Mouse (Mus musculus) adrenal gland, postnatal 14 days (tissue): Measurements from ENCODE around the gene Cyp2j7. TPM values are rescaled to one million over a fixed set of nuclear protein-coding genes. Genes with fewer than 3 reads are reported as not detected.
"Not testable (repeated sequence)": the region's sequence is repeated elsewhere in the genome, so short reads cannot be mapped to it uniquely, and the experiment has no call there.

Experiments
- DNase-seq: peaks from one replicate; pipeline ENCODE4 v3.0.0; 2021; ENCODE audit warnings: mixed read lengths
- long read RNA-seq, 2 experiments: library from polyadenylated mRNA; stranded (forward); transcript quantifications; one replicate each; pipeline ENCODE4 v2.0.0; 2021
- total RNA-seq: library from RNA; stranded (reverse); gene quantifications from 2 replicates; pipeline ENCODE4 v1.2.3, GENCODE M21; 2021

The Cyp2j7 gene
- not detected in 2 replicates for total RNA-seq
- long read RNA-seq, experiment 1, result 0 reads
- long read RNA-seq, experiment 2, result 0 reads

GRCm38 (mm10) chr4:96236559-96236958 is at the start of gene Cyp2j7:
Gene Cyp2j7, minus strand, starts transcription at chr4:96236659.
- DNase-seq, result no peak

DNA sequence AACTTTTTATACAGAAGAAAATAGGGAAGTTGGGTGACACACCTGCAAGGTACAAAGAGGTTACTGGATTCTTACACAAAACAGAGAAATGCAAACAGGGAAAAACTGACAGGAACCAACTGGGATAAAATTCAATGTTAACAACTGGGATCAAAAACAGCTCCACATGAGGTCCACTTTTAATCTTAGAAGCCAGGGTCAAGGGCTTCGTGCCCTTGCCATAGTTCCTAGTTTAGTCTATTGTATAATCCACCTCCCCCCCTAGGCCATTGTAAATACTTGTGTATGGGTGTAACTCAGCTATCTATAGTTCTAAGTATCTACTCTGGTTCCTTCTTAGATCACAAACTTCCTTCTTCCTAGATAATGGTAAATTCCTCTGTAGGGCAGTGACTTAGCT is 40.4 kb upstream of the Cyp2j7 start:
- DNase-seq, result not testable (repeated sequence)

- peak; percentile 62 for DNase-seq
Observed at GRCm38 (mm10) chr4:96273907-96274306, 37.4 kb upstream of the Cyp2j7 start.

- no peak for DNase-seq
Observed at GRCm38 (mm10) chr4:96196701-96197100, 39.8 kb downstream of the Cyp2j7 start.

DNA sequence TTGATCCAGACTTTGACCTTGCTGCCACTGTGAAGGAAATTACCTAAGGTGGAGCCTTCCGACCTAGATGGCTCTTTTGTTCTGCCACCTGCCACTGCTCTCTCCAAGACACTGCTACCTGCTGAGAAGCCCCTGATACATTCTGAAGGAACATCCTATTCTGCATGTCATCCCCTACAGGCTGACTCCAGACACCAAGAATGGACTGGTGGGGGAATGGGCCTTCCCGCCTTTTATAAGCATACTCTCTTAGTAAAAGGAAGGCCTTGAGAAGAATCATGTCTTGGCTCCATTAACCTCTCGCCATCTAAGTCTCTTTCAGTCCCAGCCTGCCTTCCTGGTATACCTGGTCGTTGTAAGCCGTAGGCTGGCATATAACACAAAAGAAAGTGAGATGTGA is 47.1 kb downstream of the Cyp2j7 start:
- DNase-seq, result not testable (repeated sequence)

DNA sequence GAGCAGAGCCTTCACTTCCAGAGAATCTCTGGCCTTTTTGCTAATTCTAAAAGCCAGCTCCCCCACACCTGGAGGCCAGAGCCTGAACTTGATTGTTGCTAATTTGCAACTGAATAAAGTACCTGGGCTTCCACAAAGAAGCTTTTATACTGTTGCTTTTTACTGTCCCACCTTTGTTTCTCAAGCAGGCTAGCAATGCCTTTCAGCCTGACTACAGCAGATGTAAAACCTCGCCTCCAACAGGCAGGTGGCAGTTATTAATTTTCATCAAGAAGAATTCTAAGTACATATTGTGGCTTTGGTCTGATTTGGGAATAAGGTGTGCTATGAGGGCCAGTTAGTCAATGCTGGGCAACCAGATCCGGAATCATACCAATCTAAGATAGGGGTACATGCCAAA is 47.8 kb downstream of the Cyp2j7 start:
- not testable (repeated sequence) for DNase-seq

GRCm38 (mm10) chr4:96188146-96188545 is 48.3 kb downstream of the Cyp2j7 start:
- DNase-seq, result not testable (repeated sequence)

DNA sequence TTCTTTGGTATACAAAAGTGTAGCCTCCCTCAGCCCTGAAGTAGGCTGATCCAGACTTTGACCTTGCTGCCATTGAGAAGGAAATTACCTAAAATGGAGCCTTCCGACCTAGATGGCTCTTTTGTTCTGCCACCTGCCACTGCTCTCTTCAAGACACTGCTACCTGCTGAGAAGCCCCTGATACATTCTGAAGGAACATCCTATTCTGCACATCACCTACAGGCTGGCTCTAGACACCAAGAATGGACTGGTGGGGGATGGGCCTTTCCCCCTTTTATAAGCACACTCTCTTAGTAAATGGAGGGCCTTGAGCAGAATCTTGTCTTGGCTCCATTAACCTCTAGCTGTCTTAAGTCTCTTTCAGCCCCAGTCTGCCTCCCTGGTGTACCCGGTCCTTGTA is 51.7 kb downstream of the Cyp2j7 start:
- not testable (repeated sequence) for DNase-seq

GRCm38 (mm10) chr4:96162839-96163238 is 73.6 kb downstream of the Cyp2j7 start:
- no peak for DNase-seq

- DNase-seq, result no peak
Observed at GRCm38 (mm10) chr4:96161575-96161974, 74.9 kb downstream of the Cyp2j7 start.

Other genes starting within 250 kb of the Cyp2j7 start
- not detected in 2 replicates for gene Cyp2j13, start 159.1 kb downstream of the Cyp2j7 start, total RNA-seq
- gene Cyp2j12, start 95.5 kb downstream of the Cyp2j7 start, total RNA-seq, result 0.19 and 0.98 TPM in 2 replicates
- gene Cyp2j11, start 112.0 kb upstream of the Cyp2j7 start, total RNA-seq, result not detected in 2 replicates